Mouse (Mus musculus) intestine, embryonic 14.5 days (tissue): ENCODE results near the gene Btaf1. TPM values are rescaled to one million over a fixed set of nuclear protein-coding genes. Genes with fewer than 3 reads are reported as not detected.

Source experiments
- ATAC-seq: fragments of 200-750 bp; cut with Nextera tagmentation; replicated peaks from 2 replicates; pipeline ENCODE4 v1.8.0; 2017; ENCODE audit warnings: low read depth, moderate number of reproducible peaks, moderate TSS enrichment, moderate library complexity; ENCODE audit not compliant: low FRiP score, low TSS enrichment
- DNase-seq: peaks from one replicate; pipeline ENCODE4 v3.0.0-alpha.2; 2018; ENCODE audit warnings: low spot score
- H3K27ac ChIP-seq: fragments of 300-500 bp; sonication (generic); 2 replicates; pipeline ENCODE4 v1.5.1; 2014; ENCODE audit warnings: low read depth, mild to moderate bottlenecking, control low read depth
- H3K27me3 ChIP-seq: fragments of 300-500 bp; sonication (generic); replicated peaks from 2 replicates; pipeline ENCODE4 v1.6.1; 2014; ENCODE audit warnings: low read length, control low read depth; ENCODE audit not compliant: control insufficient read depth, insufficient read depth
- H3K36me3 ChIP-seq: fragments of 300-500 bp; sonication (generic); 2 replicates; pipeline ENCODE4 v1.6.1; 2014; ENCODE audit warnings: low read length, control low read depth; ENCODE audit not compliant: control insufficient read depth, insufficient read depth
- H3K4me1 ChIP-seq: fragments of 300-500 bp; sonication (generic); replicated peaks from 2 replicates; pipeline ENCODE4 v1.6.1; 2014; ENCODE audit warnings: low read length, control low read depth, mixed read lengths; ENCODE audit not compliant: control insufficient read depth, insufficient read depth
- H3K4me2 ChIP-seq: fragments of 300-500 bp; sonication (generic); 2 replicates; pipeline ENCODE4 v1.6.1; 2014; ENCODE audit warnings: low read length
- H3K4me3 ChIP-seq: fragments of 300-500 bp; sonication (generic); 2 replicates; pipeline ENCODE4 v1.5.1; 2014; ENCODE audit warnings: low read depth, low read length, control low read depth, mixed read lengths
- H3K9ac ChIP-seq: fragments of 300-500 bp; sonication (generic); 2 replicates; pipeline ENCODE4 v1.6.1; 2014; ENCODE audit warnings: mild to moderate bottlenecking, low read length
- H3K9me3 ChIP-seq: fragments of 300-500 bp; sonication (generic); 2 replicates; pipeline ENCODE4 v1.6.1; 2016; ENCODE audit warnings: low read length, control low read depth; ENCODE audit not compliant: control insufficient read depth
- WGBS: fragments of 180-500 bp; shearing (Covaris S2); extraction: QIAGEN DNeasy Blood & Tissue Kit; methylation state at CpG from one replicate; pipeline ENCODE4 v1.1.7; 2014; 5-methylcytosine and 5-hydroxymethylcytosine counted together
- polyA plus RNA-seq: library from polyadenylated mRNA; unstranded; fragments of >200 nt; fragmentation: Nextera tagmentation; extraction: Ambion mirVana; gene quantifications from 2 replicates; pipeline ENCODE4 v1.2.1, GENCODE M21; 2014

Gene Btaf1
- polyA plus RNA-seq, 1 experiment from 2014 or later = 15.3 TPM

DNA sequence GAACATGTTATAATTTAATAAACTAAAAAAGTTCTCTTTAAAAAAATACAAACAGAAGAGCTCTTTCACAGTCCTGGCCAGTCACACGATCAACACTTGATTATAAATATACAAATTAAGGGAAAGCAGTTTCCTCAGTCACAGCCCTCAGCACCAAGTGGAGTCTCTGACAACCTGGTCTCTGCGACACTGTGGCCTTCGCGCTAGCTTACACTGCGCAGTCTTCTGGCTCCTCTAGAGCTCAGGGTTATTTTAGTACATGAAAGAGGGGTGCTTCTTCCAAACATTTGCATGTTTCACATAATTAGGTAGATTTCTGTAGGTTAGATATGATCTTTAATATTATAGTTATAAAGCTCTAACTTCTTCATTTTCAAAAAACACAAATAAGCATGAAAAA is 96.3 kb downstream of the Btaf1 start:
- no peaks in the 10 kb centered on the region for H3K9me3 ChIP-seq
- no peaks in the 10 kb centered on the region for H3K27me3 ChIP-seq
- no peak overlapping the region for H3K4me3 ChIP-seq
- H3K4me1 ChIP-seq = no peaks in the 10 kb centered on the region
- DNase-seq (no peak), ATAC-seq (no peak)
- no peak overlapping the region for H3K4me2 ChIP-seq
- no peak overlapping the region for H3K9ac ChIP-seq
- H3K27ac ChIP-seq = no peak overlapping the region
- 91% methylated on average over 5 of the region's 5 CpGs for WGBS
- H3K36me3 ChIP-seq = no peaks in the 10 kb centered on the region

GRCm38 (mm10) chr19:37025839-37026319 is 100.0 kb downstream of the Btaf1 start:
- ATAC-seq (no peak), DNase-seq (no peak)
- 63% methylated on average over 13 of the region's 13 CpGs for WGBS
- Histone ChIP-seq H3K9ac (no peak overlapping the region), H3K36me3 (no peaks in the 10 kb centered on the region), H3K27me3 (no peaks in the 10 kb centered on the region), H3K4me3 (no peak overlapping the region), H3K4me1 (no peaks in the 10 kb centered on the region), H3K4me2 (no peak overlapping the region), H3K9me3 (no peaks in the 10 kb centered on the region), H3K27ac (no peak overlapping the region)

GRCm38 (mm10) chr19:37026408-37026807 is 100.5 kb downstream of the Btaf1 start:
- no peak for DNase-seq
- no peak overlapping the region for H3K4me2 ChIP-seq
- no peaks in the 10 kb centered on the region for H3K4me1 ChIP-seq
- WGBS = 75% methylated on average over 11 of the region's 11 CpGs
- no peaks in the 10 kb centered on the region for H3K36me3 ChIP-seq
- no peak for ATAC-seq
- H3K27me3 ChIP-seq = no peaks in the 10 kb centered on the region
- no peaks in the 10 kb centered on the region for H3K9me3 ChIP-seq
- no peak overlapping the region for H3K9ac ChIP-seq
- H3K27ac ChIP-seq = no peak overlapping the region
- H3K4me3 ChIP-seq = no peak overlapping the region

- H3K4me1 ChIP-seq = no peaks in the 10 kb centered on the region
- no peak overlapping the region for H3K9ac ChIP-seq
- H3K27ac ChIP-seq = no peak overlapping the region
- no peak overlapping the region for H3K4me2 ChIP-seq
- H3K36me3 ChIP-seq = no peaks in the 10 kb centered on the region
- no peaks in the 10 kb centered on the region for H3K27me3 ChIP-seq
- 86% methylated on average over 6 of the region's 6 CpGs for WGBS
- no peak for DNase-seq
- no peak for ATAC-seq
- no peaks in the 10 kb centered on the region for H3K9me3 ChIP-seq
- no peak overlapping the region for H3K4me3 ChIP-seq
Measured at GRCm38 (mm10) chr19:37029771-37030170, 103.9 kb downstream of the Btaf1 start.

- H3K9me3 ChIP-seq = no peaks in the 10 kb centered on the region
- H3K4me2 ChIP-seq = no peak overlapping the region
- H3K4me1 ChIP-seq = no peaks in the 10 kb centered on the region
- ATAC-seq (no peak), DNase-seq (no peak)
- H3K9ac ChIP-seq = no peak overlapping the region
- H3K4me3 ChIP-seq = no peak overlapping the region
- 83% methylated on average over 5 of the region's 5 CpGs for WGBS
- H3K36me3 ChIP-seq = no peaks in the 10 kb centered on the region
- H3K27me3 ChIP-seq = no peaks in the 10 kb centered on the region
- no peak overlapping the region for H3K27ac ChIP-seq
Measured at GRCm38 (mm10) chr19:37031446-37031845, 105.6 kb downstream of the Btaf1 start.

GRCm38 (mm10) chr19:37032364-37032763 is 106.5 kb downstream of the Btaf1 start:
- no peak for DNase-seq
- Histone ChIP-seq H3K4me1 (no peaks in the 10 kb centered on the region), H3K4me3 (no peak overlapping the region), H3K9me3 (no peaks in the 10 kb centered on the region), H3K4me2 (no peak overlapping the region), H3K36me3 (no peaks in the 10 kb centered on the region), H3K27me3 (no peaks in the 10 kb centered on the region), H3K27ac (no peak overlapping the region), H3K9ac (no peak overlapping the region)
- 85% methylated on average over 2 of the region's 2 CpGs for WGBS
- ATAC-seq = no peak

DNA sequence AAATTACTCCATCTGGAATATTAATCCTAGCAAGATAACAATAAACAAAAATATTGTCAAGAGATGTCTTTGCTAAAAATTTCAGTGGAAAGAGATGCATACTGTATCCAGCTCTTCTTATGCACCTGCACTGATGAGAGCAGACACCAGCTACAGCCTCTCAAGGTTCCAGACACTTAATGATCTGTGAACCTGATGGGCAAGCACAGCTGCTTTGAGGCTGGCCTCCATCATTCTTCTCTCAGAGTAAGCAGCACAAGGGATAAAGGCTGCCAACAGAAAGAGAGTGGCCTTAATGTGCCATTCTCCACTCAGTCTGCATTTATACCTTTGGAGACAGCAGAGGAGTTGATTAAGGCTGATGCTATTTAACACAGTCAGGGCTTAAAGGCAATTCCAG is 115.0 kb downstream of the Btaf1 start:
- Histone ChIP-seq H3K27ac (no peak overlapping the region), H3K4me3 (no peak overlapping the region), H3K4me2 (no peak overlapping the region), H3K9ac (no peak overlapping the region), H3K27me3 (no peaks in the 10 kb centered on the region), H3K4me1 (no peaks in the 10 kb centered on the region), H3K9me3 (no peaks in the 10 kb centered on the region), H3K36me3 (no peaks in the 10 kb centered on the region)
- no peak for ATAC-seq
- no peak for DNase-seq

- WGBS = 82% methylated on average over 10 of the region's 10 CpGs
- H3K9ac ChIP-seq = no peak overlapping the region
- H3K4me3 ChIP-seq = no peak overlapping the region
- H3K4me1 ChIP-seq = no peaks in the 10 kb centered on the region
- H3K4me2 ChIP-seq = no peak overlapping the region
- H3K36me3 ChIP-seq = no peaks in the 10 kb centered on the region
- no peak overlapping the region for H3K27ac ChIP-seq
- H3K9me3 ChIP-seq = no peaks in the 10 kb centered on the region
- DNase-seq (no peak), ATAC-seq (no peak)
- no peaks in the 10 kb centered on the region for H3K27me3 ChIP-seq
Measured at GRCm38 (mm10) chr19:37044431-37044830, 118.6 kb downstream of the Btaf1 start.

GRCm38 (mm10) chr19:37048507-37048906 is 122.6 kb downstream of the Btaf1 start:
- H3K36me3 ChIP-seq = no peaks in the 10 kb centered on the region
- no peaks in the 10 kb centered on the region for H3K9me3 ChIP-seq
- H3K27ac ChIP-seq = no peak overlapping the region
- no peak for DNase-seq
- H3K9ac ChIP-seq = no peak overlapping the region
- no peak for ATAC-seq
- H3K4me2 ChIP-seq = no peak overlapping the region
- 91% methylated on average over 6 of the region's 6 CpGs for WGBS
- no peaks in the 10 kb centered on the region for H3K4me1 ChIP-seq
- no peaks in the 10 kb centered on the region for H3K27me3 ChIP-seq
- no peak overlapping the region for H3K4me3 ChIP-seq
